Mouse (Mus musculus): ENCODE results near the gene Fam107a. TPM values are rescaled to one million over a fixed set of nuclear protein-coding genes. Genes with fewer than 3 reads are reported as not detected.

Fam107a gene
- polyA plus RNA-seq (2015; fragmentation: Nextera tagmentation; extraction: Ambion mirVana), result 0.31 and 0.36 TPM in 2 replicates

DNA sequence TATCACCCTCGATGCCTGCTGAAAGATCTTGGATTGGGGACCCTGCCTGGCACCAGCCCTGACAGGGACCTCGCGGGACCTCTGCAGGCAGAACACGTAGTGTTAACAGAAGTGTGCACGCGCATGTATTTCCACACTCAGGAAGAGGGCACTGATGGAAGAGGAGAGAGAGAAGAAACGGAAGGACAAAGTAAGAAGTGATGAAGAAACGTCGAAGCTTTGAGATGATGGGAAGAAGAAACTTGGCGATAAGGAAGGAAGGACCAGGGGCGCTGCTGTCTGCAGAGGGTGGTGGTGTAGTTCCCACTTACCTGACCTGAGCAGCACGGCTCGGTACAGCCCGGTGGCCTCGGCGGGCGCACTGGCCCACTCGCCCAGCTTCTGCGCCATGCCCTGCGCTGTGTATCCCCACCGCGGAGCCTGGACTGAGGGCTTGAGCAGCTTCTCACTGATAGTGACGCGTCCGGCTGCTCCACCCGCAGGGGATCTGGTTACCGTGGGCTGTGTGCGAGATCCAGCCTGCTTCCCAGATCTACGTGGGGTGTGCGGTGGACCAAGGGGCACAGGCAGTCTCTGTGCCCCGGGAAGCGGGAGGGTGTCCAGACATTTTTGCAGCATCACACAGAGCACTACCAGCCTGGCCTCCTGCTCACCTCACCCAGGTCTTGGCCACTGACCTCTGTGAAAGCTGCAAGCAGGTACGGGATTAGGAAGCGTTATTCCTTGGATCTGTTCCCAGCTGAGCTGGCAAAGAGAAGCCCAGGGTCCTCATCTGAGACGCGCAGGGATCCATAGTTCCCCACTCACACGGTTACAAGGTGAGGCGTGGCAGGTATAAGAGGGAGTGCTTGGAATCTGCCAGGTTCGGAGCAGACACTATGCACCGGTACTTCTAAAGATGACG lies at the start of gene Fam107a:
Gene Fam107a (minus strand): TSS at position 830 of the 904 bp plus-strand sequence.
- Histone ChIP-seq H3K27ac (replicated peaks) (no peak within 1 kb of the TSS), H3K9ac (ENCODE audit: low read length) (no peak within 1 kb of the TSS), H3K4me1 (replicated peaks; ENCODE audit: control insufficient read depth, insufficient read depth) (no peaks in the 10 kb centered on the region), H3K9me3 (ENCODE audit: control insufficient read depth, low read length) (no peaks in the 10 kb centered on the region), H3K4me2 (replicated peaks; ENCODE audit: low read depth) (peak within 1 kb of the TSS; percentile 33), H3K27me3 (ENCODE audit: control insufficient read depth, insufficient read depth, low read length) (peaks cover 4% of the 10 kb centered on the region; the same call in 1 of the 2 replicates), H3K36me3 (ENCODE audit: control insufficient read depth, insufficient read depth, low read length) (no peaks in the 10 kb centered on the region), H3K4me3 (ENCODE audit: low read depth, low read length) (peak within 1 kb of the TSS; percentile 8; the same call in 1 of the 2 replicates)
- DNase-seq (ENCODE audit: low spot score), result no peak
- no peak for TF ChIP-seq EP300 (optimal IDR thresholded peaks at IDR 0.05)
- TF ChIP-seq CTCF (IDR thresholded peaks at IDR 0.05; ENCODE audit: low read depth), result no peak
- WGBS, result 9% methylated on average over 41 of the region's 41 CpGs
- ATAC-seq (ENCODE audit: low FRiP score, low TSS enrichment), result peak; percentile 60; the same call in 1 of the 2 replicates

DNA sequence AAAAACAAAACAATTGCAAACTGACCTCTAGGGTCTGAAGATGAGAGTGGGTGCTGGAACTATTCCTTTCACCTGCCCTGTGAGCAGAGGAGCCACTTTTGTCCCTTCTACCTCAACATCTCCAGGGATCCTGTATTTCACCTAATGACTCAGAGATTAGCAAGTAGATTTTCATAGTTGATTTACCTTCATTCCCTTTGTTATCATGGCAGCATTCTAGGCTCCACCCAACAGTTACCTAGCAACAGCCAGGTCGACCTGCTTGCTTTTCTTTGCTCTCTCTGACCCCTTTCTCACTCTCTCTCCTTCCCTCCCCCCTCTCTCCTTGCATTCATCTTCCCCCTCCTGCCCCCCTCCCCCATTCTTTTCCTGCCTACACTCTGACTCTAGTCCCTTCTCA lies 49.3 kb upstream of the Fam107a start:
- H3K27ac ChIP-seq (replicated peaks), result peak overlapping the region; percentile 80; the same call in 1 of the 2 replicates
- ATAC-seq (ENCODE audit: low FRiP score, low TSS enrichment), result peak; percentile 37

DNA sequence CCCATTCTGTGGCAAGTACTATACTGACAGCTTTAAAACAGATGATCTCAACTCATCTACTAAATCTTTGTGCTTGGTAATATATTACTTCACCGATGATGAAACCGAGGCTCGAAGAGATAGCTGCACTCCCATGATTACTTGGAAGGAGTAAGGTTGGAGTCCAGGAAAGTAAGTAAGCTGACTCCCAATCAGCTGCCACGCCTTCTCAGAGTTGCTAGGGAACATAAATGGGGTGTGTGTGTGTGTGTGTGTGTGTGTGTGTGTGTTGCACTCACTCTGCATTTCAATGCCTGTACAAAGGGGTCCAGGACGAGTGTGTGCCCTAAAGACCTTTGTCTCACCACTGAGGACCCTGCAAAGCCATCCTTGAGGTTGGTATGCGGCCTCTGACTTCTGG lies 48.0 kb upstream of the Fam107a start:
- TF ChIP-seq EP300 (optimal IDR thresholded peaks at IDR 0.05) (no peak), CTCF (IDR thresholded peaks at IDR 0.05; ENCODE audit: low read depth) (no peak)
- Histone ChIP-seq H3K9me3 (ENCODE audit: control insufficient read depth, low read length) (no peaks in the 10 kb centered on the region), H3K4me2 (replicated peaks; ENCODE audit: low read depth) (no peak overlapping the region), H3K27ac (replicated peaks) (peak overlapping the region; percentile 45; the same call in 1 of the 2 replicates), H3K27me3 (ENCODE audit: control insufficient read depth, insufficient read depth, low read length) (no peaks in the 10 kb centered on the region), H3K9ac (ENCODE audit: low read length) (no peak overlapping the region), H3K36me3 (ENCODE audit: control insufficient read depth, insufficient read depth, low read length) (no peaks in the 10 kb centered on the region), H3K4me1 (replicated peaks; ENCODE audit: control insufficient read depth, insufficient read depth) (no peaks in the 10 kb centered on the region), H3K4me3 (ENCODE audit: low read depth, low read length) (no peak overlapping the region)
- DNase-seq (ENCODE audit: low spot score) (peak; percentile 70), ATAC-seq (ENCODE audit: low FRiP score, low TSS enrichment) (peak; percentile 58)
- 48% methylated on average over 6 of the region's 6 CpGs for WGBS

More for the DNA sequence above, 49.3 kb upstream of the Fam107a start:
- Histone ChIP-seq H3K9me3 (ENCODE audit: control insufficient read depth, low read length) (no peaks in the 10 kb centered on the region), H3K36me3 (ENCODE audit: control insufficient read depth, insufficient read depth, low read length) (no peaks in the 10 kb centered on the region), H3K9ac (ENCODE audit: low read length) (no peak overlapping the region), H3K4me2 (replicated peaks; ENCODE audit: low read depth) (no peak overlapping the region), H3K27me3 (ENCODE audit: control insufficient read depth, insufficient read depth, low read length) (no peaks in the 10 kb centered on the region), H3K4me1 (replicated peaks; ENCODE audit: control insufficient read depth, insufficient read depth) (no peaks in the 10 kb centered on the region), H3K4me3 (ENCODE audit: low read depth, low read length) (no peak overlapping the region)
- 4% methylated on average over 1 of the region's 1 CpGs for WGBS
- TF ChIP-seq EP300 (optimal IDR thresholded peaks at IDR 0.05) (no peak), CTCF (IDR thresholded peaks at IDR 0.05; ENCODE audit: low read depth) (no peak)
- peak; percentile 68 for DNase-seq (ENCODE audit: low spot score)

DNA sequence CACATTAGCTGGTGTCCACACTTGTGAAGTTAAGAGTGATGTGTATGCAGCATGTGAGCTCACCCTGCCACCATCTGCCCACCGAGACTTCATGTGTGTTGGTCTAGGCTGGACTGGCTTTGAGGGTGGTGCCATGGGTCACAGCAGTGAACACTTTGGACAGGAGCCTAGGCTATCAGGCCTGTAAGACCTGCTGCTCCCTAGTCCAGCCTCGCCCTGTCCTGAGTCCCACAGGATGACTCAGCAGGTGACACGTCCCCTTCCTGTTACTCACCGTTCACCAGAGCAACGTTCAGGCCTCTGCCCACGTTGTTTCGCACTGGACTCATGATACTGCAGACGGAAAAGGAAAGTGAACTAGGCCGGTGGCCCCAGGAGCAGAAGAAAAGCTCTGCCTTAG lies 39.0 kb upstream of the Fam107a start:
- H3K9ac ChIP-seq (ENCODE audit: low read length), result no peak overlapping the region
- H3K27me3 ChIP-seq (ENCODE audit: control insufficient read depth, insufficient read depth, low read length), result no peaks in the 10 kb centered on the region
- peak overlapping the region; percentile 84 for H3K27ac ChIP-seq (replicated peaks)
- H3K36me3 ChIP-seq (ENCODE audit: control insufficient read depth, insufficient read depth, low read length), result no peaks in the 10 kb centered on the region; the same call in 1 of the 2 replicates
- WGBS, result 45% methylated on average over 9 of the region's 9 CpGs
- no peak overlapping the region for H3K4me2 ChIP-seq (replicated peaks; ENCODE audit: low read depth)
- no peaks in the 10 kb centered on the region for H3K4me1 ChIP-seq (replicated peaks; ENCODE audit: control insufficient read depth, insufficient read depth)
- TF ChIP-seq EP300 (optimal IDR thresholded peaks at IDR 0.05) (no peak), CTCF (IDR thresholded peaks at IDR 0.05; ENCODE audit: low read depth) (no peak)
- no peaks in the 10 kb centered on the region for H3K9me3 ChIP-seq (ENCODE audit: control insufficient read depth, low read length)
- no peak overlapping the region for H3K4me3 ChIP-seq (ENCODE audit: low read depth, low read length)
- DNase-seq (ENCODE audit: low spot score) (peak; percentile 82), ATAC-seq (ENCODE audit: low FRiP score, low TSS enrichment) (peak; percentile 95)

DNA sequence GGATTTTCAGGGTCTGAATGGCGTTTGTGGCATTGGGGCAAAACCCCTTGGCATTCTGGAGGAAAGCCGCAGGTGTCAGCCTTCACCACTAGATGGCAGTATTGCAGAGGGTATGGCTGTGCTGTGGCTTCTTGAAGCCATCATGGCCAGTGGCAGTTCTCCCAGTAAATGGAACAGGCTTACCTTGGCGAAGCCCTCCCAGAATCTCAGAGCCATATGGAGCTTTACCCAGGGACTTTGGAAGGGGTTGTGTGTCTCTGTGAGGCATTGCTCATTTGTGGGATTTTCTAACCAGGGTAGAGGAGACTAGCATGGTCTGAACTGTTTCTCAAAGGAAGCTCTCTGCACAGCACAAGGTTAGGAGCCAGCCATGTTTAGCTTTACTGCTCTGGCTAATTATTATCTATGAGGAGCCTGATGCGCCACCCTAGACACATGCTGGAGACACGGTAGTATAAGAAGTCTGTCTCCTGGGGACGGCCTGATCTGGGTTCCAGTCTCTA lies 38.2 kb upstream of the Fam107a start:
- Histone ChIP-seq H3K36me3 (ENCODE audit: control insufficient read depth, insufficient read depth, low read length) (no peaks in the 10 kb centered on the region; the same call in 1 of the 2 replicates), H3K4me3 (ENCODE audit: low read depth, low read length) (no peak overlapping the region), H3K4me1 (replicated peaks; ENCODE audit: control insufficient read depth, insufficient read depth) (no peaks in the 10 kb centered on the region), H3K4me2 (replicated peaks; ENCODE audit: low read depth) (no peak overlapping the region), H3K27me3 (ENCODE audit: control insufficient read depth, insufficient read depth, low read length) (no peaks in the 10 kb centered on the region), H3K27ac (replicated peaks) (no peak overlapping the region), H3K9me3 (ENCODE audit: control insufficient read depth, low read length) (no peaks in the 10 kb centered on the region), H3K9ac (ENCODE audit: low read length) (no peak overlapping the region)
- peak; percentile 44; the same call in 1 of the 2 replicates for ATAC-seq (ENCODE audit: low FRiP score, low TSS enrichment)
- DNase-seq (ENCODE audit: low spot score), result peak; percentile 81
- no peak for TF ChIP-seq EP300 (optimal IDR thresholded peaks at IDR 0.05)
- TF ChIP-seq CTCF (IDR thresholded peaks at IDR 0.05; ENCODE audit: low read depth), result peak; percentile 96
- WGBS, result 27% methylated on average over 6 of the region's 6 CpGs

All from stomach, postnatal 0 days (tissue).